Mouse (Mus musculus) frontal cortex, postnatal 25 days (tissue): ENCODE results near the gene Pank2.

Source experiments
- DNase-seq, 2 experiments: peaks; one replicate each; pipeline ENCODE4 v3.0.0; 2022; ENCODE audit warnings: low spot score in 2 of 2

The Pank2 gene

DNA sequence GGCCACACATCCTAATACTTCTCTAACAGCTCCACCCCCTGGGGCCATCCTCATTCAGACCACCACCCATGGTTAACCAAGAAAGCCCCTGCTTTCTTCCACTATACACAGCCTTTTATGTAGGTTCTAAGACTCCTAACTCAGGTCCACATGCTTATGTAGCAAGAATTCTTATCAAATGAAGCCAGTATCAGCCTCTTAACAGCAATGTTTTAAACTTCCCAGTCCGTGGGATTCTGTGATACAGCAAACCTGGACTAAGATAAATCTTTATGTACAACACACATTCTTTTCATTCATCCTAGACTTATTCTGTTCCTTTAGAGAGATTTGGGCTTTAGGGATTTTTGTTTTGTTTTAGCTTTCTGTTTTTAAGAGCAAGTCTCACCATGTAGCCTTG is 61.4 kb downstream of the Pank2 start:
- no peak for DNase-seq

DNA sequence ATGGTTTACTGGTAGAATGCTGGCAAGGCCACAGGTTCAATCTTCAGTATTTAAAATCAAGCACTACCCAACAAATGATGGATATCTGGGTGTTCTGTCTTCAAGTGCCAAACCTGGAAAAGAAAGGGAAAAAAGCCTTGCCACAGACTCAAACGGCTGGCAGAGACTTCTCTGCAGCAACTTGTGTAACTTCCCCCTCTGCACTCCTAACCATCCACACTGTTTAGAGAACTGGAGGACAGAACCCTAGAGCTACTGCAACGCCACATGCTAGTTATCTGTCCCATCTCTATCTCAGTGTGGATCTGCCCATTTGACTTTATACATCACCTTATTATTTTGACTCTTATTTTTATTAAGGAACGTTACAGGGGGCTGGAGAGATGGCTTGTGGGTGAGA is 63.7 kb downstream of the Pank2 start:
- no peak for DNase-seq

DNA sequence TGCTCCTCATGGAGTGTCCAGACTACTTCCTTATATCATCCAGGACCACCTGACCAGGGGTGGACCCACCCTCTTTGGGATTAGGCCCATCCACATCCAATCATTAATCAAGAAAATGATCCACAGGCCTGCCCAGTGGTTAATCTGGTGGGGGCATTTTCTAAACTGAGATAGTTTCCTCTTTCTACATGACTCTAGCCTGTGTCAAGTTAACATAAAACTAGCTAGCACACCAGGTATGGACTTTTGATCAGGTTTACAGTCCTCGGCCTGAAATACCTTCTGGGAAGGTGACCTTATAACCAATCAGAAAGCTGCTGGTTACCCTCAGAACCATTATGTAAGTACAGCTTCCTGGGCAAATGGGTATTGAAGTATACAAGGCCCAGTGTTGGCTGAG is 66.7 kb downstream of the Pank2 start:
- no peak for DNase-seq

DNA sequence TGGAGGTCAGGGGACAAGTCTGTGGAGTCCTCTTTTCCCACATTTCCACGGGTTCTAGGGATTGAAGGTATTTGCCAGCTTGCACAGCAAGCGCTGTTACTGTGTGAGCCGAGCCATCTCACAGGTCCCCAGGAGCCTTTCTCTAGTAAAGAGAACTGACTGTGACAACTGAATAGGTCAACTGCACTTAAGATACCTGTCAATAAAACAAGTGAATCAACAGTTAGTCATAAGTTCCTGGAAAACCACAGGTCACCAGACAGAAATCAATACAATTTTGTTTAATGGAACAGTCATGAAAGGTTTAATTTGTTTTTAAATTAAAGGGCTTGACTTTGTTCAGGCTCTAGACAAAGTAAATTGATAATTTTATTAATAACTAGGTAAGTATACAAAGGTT is 68.3 kb downstream of the Pank2 start:
- DNase-seq = no peak

DNA sequence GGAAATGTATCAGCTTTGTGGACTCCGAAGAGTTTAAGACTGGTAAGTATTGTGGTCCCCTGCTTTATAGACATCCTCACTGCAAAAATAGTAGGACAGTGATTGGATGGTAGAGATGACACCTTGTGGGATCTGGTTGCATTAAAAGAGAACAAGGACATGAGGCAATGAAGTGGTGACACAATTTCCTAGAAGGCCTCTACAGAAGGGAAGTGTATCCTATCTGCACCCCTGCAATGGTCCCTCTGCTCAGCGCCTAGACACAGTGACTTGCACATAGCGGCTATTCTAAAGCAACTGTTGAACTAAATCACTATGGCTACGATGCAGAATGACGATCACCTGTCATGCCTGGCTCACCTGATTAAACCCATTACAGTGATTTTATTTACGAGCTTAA is 75.3 kb downstream of the Pank2 start:
- DNase-seq = no peak

DNA sequence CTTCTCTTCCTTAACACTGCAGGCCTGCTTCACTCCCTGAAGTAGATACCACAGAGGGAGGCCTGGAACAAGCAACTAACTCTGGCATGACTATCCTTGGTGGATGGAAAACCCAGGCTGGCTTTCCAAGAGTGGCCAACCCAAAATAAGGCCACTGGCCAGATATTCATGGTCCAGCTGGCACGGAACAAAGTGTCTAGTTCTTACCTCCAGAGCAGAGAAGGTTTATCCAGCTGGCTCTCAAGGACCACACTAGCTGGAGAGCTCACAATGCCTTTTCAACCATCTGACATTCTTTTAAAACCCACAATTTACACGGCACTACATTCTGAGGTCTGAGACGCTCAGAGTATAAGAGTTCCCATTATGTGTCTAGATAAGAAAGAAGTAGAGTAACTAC is 82.2 kb downstream of the Pank2 start:
- no peak for DNase-seq

DNA sequence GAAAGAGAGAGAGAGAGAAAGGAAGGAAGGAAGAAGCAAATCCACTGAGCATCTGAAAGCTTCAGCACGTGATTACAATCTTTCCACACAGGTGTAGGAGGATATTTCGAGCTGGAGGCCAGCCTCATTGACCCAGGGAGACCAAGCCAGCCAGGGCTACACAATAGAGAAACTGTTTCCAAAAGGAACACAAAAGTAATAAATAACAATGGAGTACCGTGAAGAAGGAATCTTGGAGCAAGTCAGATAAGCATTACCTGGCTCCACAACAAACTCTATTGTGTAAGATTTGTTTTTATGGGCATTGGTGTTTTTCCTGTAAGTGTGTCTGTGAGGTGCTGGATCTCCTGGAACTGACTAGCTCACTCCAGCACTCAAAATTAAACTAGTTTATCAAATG is 83.3 kb downstream of the Pank2 start:
- no peak for DNase-seq
